Mouse (Mus musculus): ENCODE measurements around the gene Pxdn. TPM values are rescaled to one million over a fixed set of nuclear protein-coding genes. Genes with fewer than 3 reads are reported as not detected.

Pxdn gene
- polyA plus RNA-seq, 1 experiment from 2014 or later, result 93.0 TPM

GRCm38 (mm10) chr12:30039565-30039964 is 102.2 kb downstream of the Pxdn start:
- Histone ChIP-seq H3K9me3 (replicated peaks; ENCODE audit: control insufficient read depth, low read length) (no peaks in the 10 kb centered on the region), H3K4me3 (replicated peaks; ENCODE audit: low read length) (no peak overlapping the region), H3K4me1 (ENCODE audit: control insufficient read depth, insufficient read depth, low read length) (0 out of 2 replicates have a peak, but pooled peaks cover 3% of the 10 kb centered on the region), H3K9ac (ENCODE audit: low read length) (no peak overlapping the region), H3K27me3 (ENCODE audit: control insufficient read depth, insufficient read depth, low read length) (no peaks in the 10 kb centered on the region), H3K27ac (ENCODE audit: low read length) (peak overlapping the region; percentile 57; the same call in 1 of the 2 replicates), H3K4me2 (ENCODE audit: low read depth, low read length) (no peak overlapping the region), H3K36me3 (ENCODE audit: control insufficient read depth, insufficient read depth, low read length) (no peaks in the 10 kb centered on the region)
- no peak for ATAC-seq (ENCODE audit: insufficient read depth, low FRiP score)
- WGBS, result 33% methylated on average over 4 of the region's 4 CpGs

DNA sequence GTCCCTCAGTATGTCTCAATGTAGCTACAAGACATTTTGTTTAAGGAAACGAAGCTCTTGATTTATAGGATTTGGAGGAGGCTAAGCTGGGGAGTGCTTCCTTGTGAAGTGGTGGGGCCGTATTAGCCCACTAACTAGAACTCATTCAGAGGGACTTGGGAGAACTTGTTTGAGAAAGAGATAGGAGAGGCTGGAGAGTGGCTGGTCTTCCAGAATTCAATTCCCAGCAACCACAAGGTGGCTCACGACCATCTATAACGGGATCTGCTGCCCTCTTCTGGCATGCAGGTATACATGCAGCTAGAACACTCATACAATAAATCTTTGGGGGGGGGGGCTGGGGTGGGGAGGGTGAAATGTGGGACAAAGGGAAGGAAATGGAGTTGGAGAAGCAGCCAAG is 102.7 kb downstream of the Pxdn start:
- H3K27ac ChIP-seq (ENCODE audit: low read length), result peak overlapping the region; percentile 57; the same call in 1 of the 2 replicates
- 0 out of 2 replicates have a peak, but pooled peaks cover 3% of the 10 kb centered on the region for H3K4me1 ChIP-seq (ENCODE audit: control insufficient read depth, insufficient read depth, low read length)
- H3K36me3 ChIP-seq (ENCODE audit: control insufficient read depth, insufficient read depth, low read length), result no peaks in the 10 kb centered on the region
- WGBS, result 10% methylated on average over 4 of the region's 4 CpGs
- H3K4me2 ChIP-seq (ENCODE audit: low read depth, low read length), result no peak overlapping the region
- H3K9ac ChIP-seq (ENCODE audit: low read length), result no peak overlapping the region
- no peaks in the 10 kb centered on the region for H3K27me3 ChIP-seq (ENCODE audit: control insufficient read depth, insufficient read depth, low read length)
- H3K9me3 ChIP-seq (replicated peaks; ENCODE audit: control insufficient read depth, low read length), result no peaks in the 10 kb centered on the region
- H3K4me3 ChIP-seq (replicated peaks; ENCODE audit: low read length), result no peak overlapping the region
- no peak for ATAC-seq (ENCODE audit: insufficient read depth, low FRiP score)

DNA sequence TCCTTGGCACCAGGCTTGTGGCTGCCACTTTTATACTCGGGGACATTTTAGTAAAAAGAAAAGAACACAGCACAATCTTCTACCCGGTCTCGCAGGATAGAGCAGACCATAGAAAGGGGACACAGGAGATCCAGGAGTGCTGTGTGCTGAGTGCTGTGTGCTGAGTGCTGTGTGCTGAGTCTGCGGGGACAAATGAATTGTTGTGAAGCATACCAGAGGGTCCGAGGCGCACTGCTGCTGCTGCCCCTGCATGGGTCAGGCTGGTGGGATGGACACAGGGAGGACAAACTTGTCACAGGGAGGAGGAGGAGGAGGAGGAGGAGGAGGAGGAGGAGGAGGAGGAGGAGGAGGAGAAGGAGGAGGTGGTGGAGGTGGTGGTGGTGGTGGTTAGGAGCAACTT is 111.4 kb downstream of the Pxdn start:
- H3K27ac ChIP-seq (ENCODE audit: low read length), result no peak overlapping the region
- H3K36me3 ChIP-seq (ENCODE audit: control insufficient read depth, insufficient read depth, low read length), result no peaks in the 10 kb centered on the region
- H3K4me1 ChIP-seq (ENCODE audit: control insufficient read depth, insufficient read depth, low read length), result no peaks in the 10 kb centered on the region
- no peak overlapping the region for H3K4me2 ChIP-seq (ENCODE audit: low read depth, low read length)
- H3K9me3 ChIP-seq (replicated peaks; ENCODE audit: control insufficient read depth, low read length), result no peaks in the 10 kb centered on the region
- H3K4me3 ChIP-seq (replicated peaks; ENCODE audit: low read length), result no peak overlapping the region
- no peak overlapping the region for H3K9ac ChIP-seq (ENCODE audit: low read length)
- WGBS, result 71% methylated on average over 6 of the region's 6 CpGs
- no peaks in the 10 kb centered on the region for H3K27me3 ChIP-seq (ENCODE audit: control insufficient read depth, insufficient read depth, low read length)
- ATAC-seq (ENCODE audit: insufficient read depth, low FRiP score), result no peak

- 77% methylated on average over 9 of the region's 9 CpGs for WGBS
- ATAC-seq (ENCODE audit: insufficient read depth, low FRiP score), result no peak
Observed at GRCm38 (mm10) chr12:30049818-30050217, 112.4 kb downstream of the Pxdn start.

GRCm38 (mm10) chr12:30050235-30050634 is 112.8 kb downstream of the Pxdn start:
- ATAC-seq (ENCODE audit: insufficient read depth, low FRiP score), result no peak
- H3K9ac ChIP-seq (ENCODE audit: low read length), result no peak overlapping the region

More at GRCm38 (mm10) chr12:30049818-30050217, 112.4 kb downstream of the Pxdn start:
- Histone ChIP-seq H3K27ac (ENCODE audit: low read length) (no peak overlapping the region), H3K4me3 (replicated peaks; ENCODE audit: low read length) (no peak overlapping the region), H3K4me1 (ENCODE audit: control insufficient read depth, insufficient read depth, low read length) (no peaks in the 10 kb centered on the region), H3K27me3 (ENCODE audit: control insufficient read depth, insufficient read depth, low read length) (no peaks in the 10 kb centered on the region), H3K9ac (ENCODE audit: low read length) (no peak overlapping the region), H3K9me3 (replicated peaks; ENCODE audit: control insufficient read depth, low read length) (no peaks in the 10 kb centered on the region), H3K4me2 (ENCODE audit: low read depth, low read length) (no peak overlapping the region), H3K36me3 (ENCODE audit: control insufficient read depth, insufficient read depth, low read length) (no peaks in the 10 kb centered on the region)

GRCm38 (mm10) chr12:30054761-30055540 is 117.5 kb downstream of the Pxdn start:
- H3K36me3 ChIP-seq (ENCODE audit: control insufficient read depth, insufficient read depth, low read length), result no peaks in the 10 kb centered on the region
- no peak overlapping the region for H3K4me2 ChIP-seq (ENCODE audit: low read depth, low read length)
- H3K27ac ChIP-seq (ENCODE audit: low read length), result no peak overlapping the region
- 78% methylated on average over 11 of the region's 11 CpGs for WGBS
- no peaks in the 10 kb centered on the region for H3K27me3 ChIP-seq (ENCODE audit: control insufficient read depth, insufficient read depth, low read length)
- no peak overlapping the region for H3K4me3 ChIP-seq (replicated peaks; ENCODE audit: low read length)
- H3K4me1 ChIP-seq (ENCODE audit: control insufficient read depth, insufficient read depth, low read length), result no peaks in the 10 kb centered on the region
- ATAC-seq (ENCODE audit: insufficient read depth, low FRiP score), result no peak; the same call in 1 of the 2 replicates
- H3K9ac ChIP-seq (ENCODE audit: low read length), result no peak overlapping the region
- no peaks in the 10 kb centered on the region for H3K9me3 ChIP-seq (replicated peaks; ENCODE audit: control insufficient read depth, low read length)

More at GRCm38 (mm10) chr12:30050235-30050634, 112.8 kb downstream of the Pxdn start:
- H3K27ac ChIP-seq (ENCODE audit: low read length), result no peak overlapping the region
- no peak overlapping the region for H3K4me2 ChIP-seq (ENCODE audit: low read depth, low read length)
- no peaks in the 10 kb centered on the region for H3K4me1 ChIP-seq (ENCODE audit: control insufficient read depth, insufficient read depth, low read length)
- no peaks in the 10 kb centered on the region for H3K36me3 ChIP-seq (ENCODE audit: control insufficient read depth, insufficient read depth, low read length)
- 14% methylated on average over 4 of the region's 4 CpGs for WGBS
- H3K4me3 ChIP-seq (replicated peaks; ENCODE audit: low read length), result no peak overlapping the region
- no peaks in the 10 kb centered on the region for H3K9me3 ChIP-seq (replicated peaks; ENCODE audit: control insufficient read depth, low read length)
- no peaks in the 10 kb centered on the region for H3K27me3 ChIP-seq (ENCODE audit: control insufficient read depth, insufficient read depth, low read length)

DNA sequence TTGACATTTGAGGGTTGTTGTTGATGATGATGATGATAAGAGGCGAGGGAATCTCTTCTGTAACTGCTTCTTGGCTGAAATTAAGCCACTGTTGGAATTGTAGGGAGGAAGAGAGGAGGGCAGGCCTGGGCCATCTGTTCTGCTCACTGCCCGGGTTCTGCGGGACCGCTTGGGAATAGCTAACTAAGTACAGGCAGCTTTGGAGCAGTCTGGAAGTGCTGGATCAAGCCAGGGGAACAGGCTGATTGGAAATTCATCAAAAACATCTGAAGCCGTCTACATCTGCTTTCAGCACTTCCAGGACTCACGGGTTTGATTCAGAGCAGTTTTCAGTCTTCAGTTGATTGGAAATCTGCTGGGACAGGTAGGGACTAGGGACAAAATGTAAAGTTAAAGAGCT is 120.6 kb downstream of the Pxdn start:
- no peak overlapping the region for H3K4me3 ChIP-seq (replicated peaks; ENCODE audit: low read length)
- 47% methylated on average over 6 of the region's 6 CpGs for WGBS
- H3K27me3 ChIP-seq (ENCODE audit: control insufficient read depth, insufficient read depth, low read length), result no peaks in the 10 kb centered on the region
- H3K9me3 ChIP-seq (replicated peaks; ENCODE audit: control insufficient read depth, low read length), result no peaks in the 10 kb centered on the region
- H3K4me2 ChIP-seq (ENCODE audit: low read depth, low read length), result no peak overlapping the region
- ATAC-seq (ENCODE audit: insufficient read depth, low FRiP score), result no peak
- H3K27ac ChIP-seq (ENCODE audit: low read length), result no peak overlapping the region
- no peak overlapping the region for H3K9ac ChIP-seq (ENCODE audit: low read length)
- H3K4me1 ChIP-seq (ENCODE audit: control insufficient read depth, insufficient read depth, low read length), result no peaks in the 10 kb centered on the region
- no peaks in the 10 kb centered on the region for H3K36me3 ChIP-seq (ENCODE audit: control insufficient read depth, insufficient read depth, low read length)

- no peak overlapping the region for H3K9ac ChIP-seq (ENCODE audit: low read length)
- WGBS, result 40% methylated on average over 1 of the region's 1 CpGs
- H3K27ac ChIP-seq (ENCODE audit: low read length), result no peak overlapping the region
- no peaks in the 10 kb centered on the region for H3K27me3 ChIP-seq (ENCODE audit: control insufficient read depth, insufficient read depth, low read length)
- no peaks in the 10 kb centered on the region for H3K4me1 ChIP-seq (ENCODE audit: control insufficient read depth, insufficient read depth, low read length)
- no peaks in the 10 kb centered on the region for H3K36me3 ChIP-seq (ENCODE audit: control insufficient read depth, insufficient read depth, low read length)
- H3K4me3 ChIP-seq (replicated peaks; ENCODE audit: low read length), result no peak overlapping the region
- ATAC-seq (ENCODE audit: insufficient read depth, low FRiP score), result no peak
- H3K9me3 ChIP-seq (replicated peaks; ENCODE audit: control insufficient read depth, low read length), result no peaks in the 10 kb centered on the region
- H3K4me2 ChIP-seq (ENCODE audit: low read depth, low read length), result no peak overlapping the region
Observed at GRCm38 (mm10) chr12:30061503-30062117, 124.2 kb downstream of the Pxdn start.

DNA sequence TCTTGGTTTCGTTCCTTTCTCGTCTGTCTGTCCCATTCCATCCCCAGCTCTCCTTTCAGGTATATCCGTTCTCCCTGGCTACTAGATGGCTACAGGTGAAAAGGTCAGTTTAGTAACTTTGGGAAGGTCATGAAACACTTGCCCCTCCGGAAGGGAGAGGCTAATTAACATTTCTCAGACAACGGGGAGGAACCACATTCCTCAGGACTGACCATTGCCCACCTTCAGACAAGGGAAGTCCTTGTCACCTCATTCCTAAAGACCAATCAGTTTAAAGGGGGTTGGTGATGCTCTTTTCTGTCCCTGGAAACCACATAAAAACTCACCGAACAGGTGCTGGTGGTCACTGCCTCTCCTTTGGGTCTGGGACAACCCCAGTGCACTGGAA is 124.7 kb downstream of the Pxdn start:
- no peak for ATAC-seq (ENCODE audit: insufficient read depth, low FRiP score)
- Histone ChIP-seq H3K4me3 (replicated peaks; ENCODE audit: low read length) (no peak overlapping the region), H3K36me3 (ENCODE audit: control insufficient read depth, insufficient read depth, low read length) (no peaks in the 10 kb centered on the region), H3K9me3 (replicated peaks; ENCODE audit: control insufficient read depth, low read length) (no peaks in the 10 kb centered on the region), H3K4me2 (ENCODE audit: low read depth, low read length) (no peak overlapping the region), H3K9ac (ENCODE audit: low read length) (no peak overlapping the region), H3K27ac (ENCODE audit: low read length) (no peak overlapping the region), H3K4me1 (ENCODE audit: control insufficient read depth, insufficient read depth, low read length) (no peaks in the 10 kb centered on the region), H3K27me3 (ENCODE audit: control insufficient read depth, insufficient read depth, low read length) (no peaks in the 10 kb centered on the region)
- 26% methylated on average over 6 of the region's 6 CpGs for WGBS

All from stomach, embryonic 16.5 days (tissue).